Mouse (Mus musculus) left cerebral cortex, adult 8-10 months (tissue): ENCODE results near the gene Vmn1r177. TPM values are rescaled to one million over a fixed set of nuclear protein-coding genes. Genes with fewer than 3 reads are reported as not detected.
"Not testable (repeated sequence)": the region's sequence is repeated elsewhere in the genome, so short reads cannot be mapped to it uniquely, and the experiment has no call there.

Source experiments
- DNase-seq, 2 experiments: peaks; one replicate each; pipeline ENCODE4 v3.0.0; 2022; ENCODE audit warnings: low spot score in 2 of 2
- total RNA-seq, 4 experiments: library from RNA; stranded (reverse); gene quantifications; 2 replicates each; pipeline ENCODE4 v1.2.4; 2022

Gene Vmn1r177
- not detected for total RNA-seq

DNA sequence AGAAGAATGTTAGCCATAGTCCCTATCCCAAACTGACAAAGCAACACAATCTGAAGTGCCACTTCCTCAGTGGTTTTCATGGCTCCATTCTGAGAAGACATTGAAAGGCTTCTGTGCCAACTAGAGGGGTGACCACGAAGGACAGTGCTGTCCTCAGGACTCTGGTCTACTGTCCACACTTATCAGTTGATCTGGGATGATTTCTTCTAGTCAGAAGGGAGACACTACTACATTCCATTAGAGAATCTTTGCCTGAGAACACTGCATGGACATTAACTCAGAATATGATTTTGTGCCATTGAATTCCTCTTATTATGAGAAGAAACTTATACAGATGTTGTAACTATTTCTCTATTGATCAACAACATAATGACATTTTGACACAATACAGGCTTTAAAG, at the start of gene Vmn1r177:
Vmn1r177 (minus strand) TSS at position 101 of the 400 bp plus-strand sequence.
- DNase-seq, result not testable (repeated sequence)

DNA sequence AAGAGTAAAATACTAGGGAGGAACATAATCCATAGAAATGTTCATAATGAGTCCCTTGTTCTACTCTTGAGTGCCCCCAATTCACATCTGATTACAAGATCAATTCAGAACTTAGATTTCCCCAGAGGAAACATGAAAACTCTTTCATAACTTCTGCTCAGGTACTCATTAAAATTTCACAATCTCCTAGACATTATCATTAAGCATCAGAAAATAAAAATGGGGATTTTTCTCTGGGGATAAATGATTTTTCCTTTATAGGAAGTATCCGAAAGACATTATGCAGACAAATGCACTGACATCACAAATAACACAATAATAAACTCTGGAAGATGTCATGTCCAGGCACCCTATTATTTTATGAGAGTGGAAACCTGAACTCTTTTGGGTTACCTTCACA, 25.5 kb upstream of the Vmn1r177 start, which contains the start of gene Vmn1r178:
Vmn1r178 (plus strand) TSS at position 301 of the 400 bp plus-strand sequence.
- no peak for DNase-seq

DNA sequence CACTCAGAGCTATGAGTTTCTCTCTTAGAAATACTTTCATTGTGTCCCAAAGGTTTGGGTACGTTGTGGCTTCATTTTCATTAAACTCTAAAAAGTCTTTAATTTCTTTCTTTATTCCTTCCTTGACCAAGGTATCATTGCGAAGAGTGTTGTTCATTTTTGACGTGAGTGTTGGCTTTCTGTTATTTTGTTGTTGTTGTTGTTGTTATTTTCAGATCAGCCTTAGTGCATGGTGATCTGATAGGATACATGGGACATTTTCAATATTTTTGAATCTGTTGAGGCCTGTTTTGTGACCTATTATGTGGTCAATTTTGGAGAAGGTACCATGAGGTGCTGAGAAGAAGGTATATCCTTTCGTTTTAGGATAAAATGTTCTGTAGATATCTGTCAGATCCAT, 10.7 kb upstream of the Vmn1r177 start:
- not testable (repeated sequence) for DNase-seq

DNA sequence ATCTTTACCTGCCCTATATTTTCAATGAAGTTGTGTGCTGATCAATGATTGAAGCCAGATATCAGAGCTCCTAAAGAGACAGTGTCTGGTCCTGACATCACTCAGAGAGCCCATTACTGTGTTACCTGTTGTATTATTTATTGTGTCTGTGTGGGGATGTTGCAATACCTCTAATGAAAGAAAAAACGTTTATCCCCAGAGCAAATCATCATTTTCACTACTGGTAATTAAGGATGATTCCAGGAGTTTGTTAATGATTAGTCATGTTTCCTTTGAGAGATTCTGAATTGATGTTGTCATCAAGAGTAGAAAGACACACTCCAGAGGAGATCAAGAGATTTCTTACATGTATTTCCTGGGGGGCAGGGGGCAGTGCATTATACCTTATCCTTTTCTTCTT, 29.0 kb downstream of the Vmn1r177 start, which contains the start of gene Vmn1r176:
Vmn1r176 (minus strand) TSS at position 101 of the 400 bp plus-strand sequence.
- DNase-seq, result not testable (repeated sequence)

Other genes with a start within 250 kb of the Vmn1r177 start
- not detected for gene Vmn1r171, start 235.7 kb downstream of the Vmn1r177 start, total RNA-seq
- not detected for gene Vmn1r172, start 208.1 kb downstream of the Vmn1r177 start, total RNA-seq
- not detected for gene Vmn1r173, start 165.7 kb downstream of the Vmn1r177 start, total RNA-seq
- gene Vmn1r174, start 114.2 kb downstream of the Vmn1r177 start, total RNA-seq, result not detected
- not detected for gene Vmn1r175, start 55.8 kb downstream of the Vmn1r177 start, total RNA-seq
- gene Vmn1r176, start 29.1 kb downstream of the Vmn1r177 start, total RNA-seq, result not detected
- not detected for gene Vmn1r178, start 25.6 kb upstream of the Vmn1r177 start, total RNA-seq
- gene Vmn1r179, start 60.5 kb upstream of the Vmn1r177 start, total RNA-seq, result not detected
- not detected for gene Vmn1r180, start 84.2 kb upstream of the Vmn1r177 start, total RNA-seq
- not detected for gene Vmn1r181, start 108.2 kb upstream of the Vmn1r177 start, total RNA-seq
- gene V1rd19, start 135.2 kb upstream of the Vmn1r177 start, total RNA-seq, result not detected
- not detected for gene Vmn1r183, start 186.8 kb upstream of the Vmn1r177 start, total RNA-seq
- 10 to 100 TPM; 48.8 to 63.0 (median 52.7) TPM for gene Zfp180, start 215.5 kb upstream of the Vmn1r177 start, total RNA-seq
- 10 to 100 TPM; 11.7 to 12.4 (median 12.1) TPM for gene Zfp112, start 245.9 kb upstream of the Vmn1r177 start, total RNA-seq